Mouse (Mus musculus): ENCODE measurements around the gene Hnf4a. TPM values are rescaled to one million over a fixed set of nuclear protein-coding genes. Genes with fewer than 3 reads are reported as not detected.
A peak's percentile ranks its signal among the peaks of the same experiment; 100 is the strongest.

Hnf4a gene
- polyA plus RNA-seq, 1 experiment from 2014 or later: 34.1 TPM

DNA sequence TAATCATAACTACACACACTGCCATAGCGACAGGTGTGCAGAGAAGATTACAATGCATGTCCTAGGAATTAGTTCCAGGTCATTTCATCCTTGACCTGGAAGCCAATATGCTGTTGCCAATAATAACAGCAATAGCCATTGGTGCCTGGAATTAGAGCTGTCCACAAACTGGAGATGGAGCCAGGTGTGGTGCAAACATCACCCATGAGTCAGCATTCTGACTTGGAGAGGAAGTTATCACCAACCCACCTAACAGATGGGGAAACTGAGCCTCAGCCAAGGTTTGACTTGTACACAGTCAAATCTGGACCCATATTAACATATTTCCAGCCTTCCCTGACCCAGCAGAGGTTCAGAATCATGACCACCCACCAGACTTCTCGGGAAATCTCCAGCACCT is 31.8 kb downstream of the Hnf4a start:
- no peak for ATAC-seq (ENCODE audit: insufficient read depth, low FRiP score)
- 74% methylated on average over 2 of the region's 2 CpGs for WGBS
- Histone ChIP-seq H3K4me1 (ENCODE audit: control insufficient read depth, insufficient read depth, low read length) (peaks cover 8% of the 10 kb centered on the region; the same call in 1 of the 2 replicates), H3K4me2 (ENCODE audit: low read depth, low read length) (no peak overlapping the region), H3K9ac (ENCODE audit: low read length) (no peak overlapping the region), H3K27me3 (ENCODE audit: control insufficient read depth, insufficient read depth, low read length) (no peaks in the 10 kb centered on the region), H3K4me3 (replicated peaks; ENCODE audit: low read length) (no peak overlapping the region), H3K27ac (ENCODE audit: low read length) (no peak overlapping the region), H3K9me3 (replicated peaks; ENCODE audit: control insufficient read depth, low read length) (no peaks in the 10 kb centered on the region), H3K36me3 (ENCODE audit: control insufficient read depth, insufficient read depth, low read length) (no peaks in the 10 kb centered on the region)

- Histone ChIP-seq H3K27ac (ENCODE audit: low read length) (no peak overlapping the region), H3K4me3 (replicated peaks; ENCODE audit: low read length) (no peak overlapping the region), H3K4me2 (ENCODE audit: low read depth, low read length) (no peak overlapping the region), H3K4me1 (ENCODE audit: control insufficient read depth, insufficient read depth, low read length) (peaks cover 8% of the 10 kb centered on the region; the same call in 1 of the 2 replicates), H3K36me3 (ENCODE audit: control insufficient read depth, insufficient read depth, low read length) (no peaks in the 10 kb centered on the region), H3K27me3 (ENCODE audit: control insufficient read depth, insufficient read depth, low read length) (no peaks in the 10 kb centered on the region), H3K9ac (ENCODE audit: low read length) (no peak overlapping the region), H3K9me3 (replicated peaks; ENCODE audit: control insufficient read depth, low read length) (no peaks in the 10 kb centered on the region)
- no peak for ATAC-seq (ENCODE audit: insufficient read depth, low FRiP score)
- WGBS: 47% methylated on average over 13 of the region's 13 CpGs
Measured at GRCm38 (mm10) chr2:163539321-163540040, 32.9 kb downstream of the Hnf4a start.

DNA sequence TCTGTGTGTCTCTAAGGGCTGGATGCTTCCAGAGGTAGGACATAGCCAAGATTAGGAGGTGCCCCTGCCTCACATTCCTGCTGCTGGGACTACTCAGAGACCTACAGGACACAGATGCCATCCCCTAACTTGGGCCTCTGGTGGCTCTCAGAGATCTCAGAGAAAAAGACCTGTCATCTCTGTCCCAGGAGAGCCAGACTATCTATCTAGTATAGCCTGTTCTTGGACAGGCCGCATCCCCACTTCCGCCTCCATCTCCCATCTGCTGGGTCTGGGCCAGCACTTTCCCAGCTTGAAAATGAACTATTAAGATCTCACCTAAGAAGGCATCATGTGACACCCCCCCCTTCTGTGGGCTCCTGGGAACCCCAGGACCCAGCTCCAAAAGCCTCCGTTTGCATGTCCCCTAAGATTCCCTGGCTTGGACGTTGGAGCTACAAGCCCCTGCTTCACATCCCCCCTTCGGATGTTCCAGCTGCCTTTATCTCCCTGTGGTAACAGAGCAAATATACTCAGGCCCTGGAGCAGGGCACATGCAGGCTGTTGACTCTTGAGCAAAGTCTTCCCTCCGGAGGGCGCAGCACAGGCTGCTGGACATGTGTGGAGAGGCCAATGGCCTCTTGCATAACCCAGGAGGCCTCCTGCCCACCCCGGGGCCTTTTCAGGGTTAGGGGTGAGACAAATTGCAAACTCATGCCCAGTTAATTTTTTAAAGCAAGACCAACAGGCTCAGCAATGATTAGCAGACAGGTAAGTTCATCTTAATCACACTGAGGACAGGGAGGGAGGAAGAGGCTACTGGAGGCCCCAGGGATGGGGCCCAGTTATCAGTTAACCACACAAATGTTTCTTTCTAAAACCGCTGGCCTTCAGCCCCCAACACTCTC is 33.9 kb downstream of the Hnf4a start:
- no peaks in the 10 kb centered on the region for H3K36me3 ChIP-seq (ENCODE audit: control insufficient read depth, insufficient read depth, low read length)
- no peaks in the 10 kb centered on the region for H3K9me3 ChIP-seq (replicated peaks; ENCODE audit: control insufficient read depth, low read length)
- no peak overlapping the region for H3K4me3 ChIP-seq (replicated peaks; ENCODE audit: low read length)
- no peaks in the 10 kb centered on the region for H3K27me3 ChIP-seq (ENCODE audit: control insufficient read depth, insufficient read depth, low read length)
- H3K27ac ChIP-seq (ENCODE audit: low read length): no peak overlapping the region
- peak; percentile 56; the same call in 1 of the 2 replicates for ATAC-seq (ENCODE audit: insufficient read depth, low FRiP score)
- no peak overlapping the region for H3K4me2 ChIP-seq (ENCODE audit: low read depth, low read length)
- WGBS: 58% methylated on average over 9 of the region's 9 CpGs
- H3K9ac ChIP-seq (ENCODE audit: low read length): no peak overlapping the region; the same call in 1 of the 2 replicates
- H3K4me1 ChIP-seq (ENCODE audit: control insufficient read depth, insufficient read depth, low read length): 0 out of 2 replicates have a peak, but pooled peaks cover 3% of the 10 kb centered on the region

GRCm38 (mm10) chr2:163541568-163542182 is 35.1 kb downstream of the Hnf4a start:
- no peak overlapping the region for H3K9ac ChIP-seq (ENCODE audit: low read length)
- WGBS: 68% methylated on average over 10 of the region's 10 CpGs
- no peak overlapping the region for H3K4me2 ChIP-seq (ENCODE audit: low read depth, low read length)
- 0 out of 2 replicates have a peak, but pooled peaks cover 2% of the 10 kb centered on the region for H3K4me1 ChIP-seq (ENCODE audit: control insufficient read depth, insufficient read depth, low read length)
- H3K27ac ChIP-seq (ENCODE audit: low read length): no peak overlapping the region
- H3K9me3 ChIP-seq (replicated peaks; ENCODE audit: control insufficient read depth, low read length): no peaks in the 10 kb centered on the region
- H3K4me3 ChIP-seq (replicated peaks; ENCODE audit: low read length): no peak overlapping the region
- ATAC-seq (ENCODE audit: insufficient read depth, low FRiP score): peak; percentile 21; the same call in 1 of the 2 replicates
- H3K36me3 ChIP-seq (ENCODE audit: control insufficient read depth, insufficient read depth, low read length): no peaks in the 10 kb centered on the region
- H3K27me3 ChIP-seq (ENCODE audit: control insufficient read depth, insufficient read depth, low read length): no peaks in the 10 kb centered on the region

DNA sequence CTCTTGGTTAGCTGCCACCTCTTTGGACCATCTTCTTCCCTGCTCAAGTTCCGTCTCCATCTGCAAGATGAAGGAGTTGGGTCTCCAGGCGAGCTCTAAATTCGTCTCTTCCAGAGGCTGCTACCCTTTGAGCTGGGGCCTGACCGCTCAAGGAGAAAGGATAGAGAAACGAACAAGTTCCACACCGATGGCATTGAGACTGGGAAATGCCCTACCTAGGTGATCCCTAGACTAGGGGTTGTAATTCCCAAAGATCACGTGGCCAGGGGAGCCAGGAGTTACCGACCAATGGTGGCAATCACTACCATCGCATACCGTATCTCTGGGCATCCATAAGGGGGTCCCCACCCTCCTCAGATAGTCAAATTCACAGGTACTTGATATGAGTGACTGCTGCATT is 36.1 kb downstream of the Hnf4a start:
- H3K9ac ChIP-seq (ENCODE audit: low read length): no peak overlapping the region
- no peak overlapping the region for H3K27ac ChIP-seq (ENCODE audit: low read length)
- no peak for ATAC-seq (ENCODE audit: insufficient read depth, low FRiP score)
- no peaks in the 10 kb centered on the region for H3K9me3 ChIP-seq (replicated peaks; ENCODE audit: control insufficient read depth, low read length)
- 0 out of 2 replicates have a peak, but pooled peaks cover 2% of the 10 kb centered on the region for H3K4me1 ChIP-seq (ENCODE audit: control insufficient read depth, insufficient read depth, low read length)
- 91% methylated on average over 10 of the region's 10 CpGs for WGBS
- H3K4me3 ChIP-seq (replicated peaks; ENCODE audit: low read length): no peak overlapping the region
- H3K4me2 ChIP-seq (ENCODE audit: low read depth, low read length): no peak overlapping the region
- H3K27me3 ChIP-seq (ENCODE audit: control insufficient read depth, insufficient read depth, low read length): no peaks in the 10 kb centered on the region
- H3K36me3 ChIP-seq (ENCODE audit: control insufficient read depth, insufficient read depth, low read length): no peaks in the 10 kb centered on the region

DNA sequence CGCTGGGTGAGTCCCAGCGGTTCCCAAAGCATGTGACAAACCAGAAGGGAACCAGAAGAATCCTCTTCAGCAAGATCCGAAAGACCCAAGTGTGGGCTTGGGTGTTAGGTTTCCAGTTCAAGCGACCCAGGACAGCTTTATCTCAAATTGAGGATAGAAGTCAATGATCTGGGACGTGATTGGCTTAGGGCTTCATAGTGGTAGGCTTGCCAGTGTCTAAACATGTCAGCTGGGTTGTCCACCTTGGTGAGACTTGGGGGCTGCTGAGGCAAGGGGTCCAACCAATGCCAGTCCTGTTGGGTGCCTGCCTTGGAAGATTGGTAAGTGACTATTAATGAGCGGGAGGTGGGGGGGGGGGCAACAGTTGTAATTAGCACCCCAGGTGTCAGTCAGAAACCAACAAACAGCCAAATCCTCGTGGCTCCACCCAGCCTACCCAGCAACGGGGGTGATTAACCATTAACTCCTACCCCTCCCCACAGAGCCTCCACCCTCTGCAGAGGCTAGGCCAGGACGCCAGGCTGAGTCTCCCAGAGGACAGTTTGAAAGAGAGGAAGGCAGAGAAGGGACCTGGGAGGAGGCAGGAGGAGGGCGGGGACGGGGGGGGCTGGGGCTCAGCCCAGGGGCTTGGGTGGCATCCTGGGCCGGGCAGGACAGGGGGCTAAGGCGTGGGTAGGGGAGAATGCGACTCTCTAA is 40.2 kb downstream of the Hnf4a start:
- Histone ChIP-seq H3K27ac (ENCODE audit: low read length) (no peak overlapping the region), H3K27me3 (ENCODE audit: control insufficient read depth, insufficient read depth, low read length) (no peaks in the 10 kb centered on the region), H3K9ac (ENCODE audit: low read length) (no peak overlapping the region), H3K36me3 (ENCODE audit: control insufficient read depth, insufficient read depth, low read length) (no peaks in the 10 kb centered on the region), H3K4me1 (ENCODE audit: control insufficient read depth, insufficient read depth, low read length) (0 out of 2 replicates have a peak, but pooled peaks cover under 1% of the 10 kb centered on the region), H3K4me3 (replicated peaks; ENCODE audit: low read length) (no peak overlapping the region), H3K4me2 (ENCODE audit: low read depth, low read length) (no peak overlapping the region), H3K9me3 (replicated peaks; ENCODE audit: control insufficient read depth, low read length) (no peaks in the 10 kb centered on the region)
- peak; percentile 85 for ATAC-seq (ENCODE audit: insufficient read depth, low FRiP score)
- 58% methylated on average over 14 of the region's 14 CpGs for WGBS

DNA sequence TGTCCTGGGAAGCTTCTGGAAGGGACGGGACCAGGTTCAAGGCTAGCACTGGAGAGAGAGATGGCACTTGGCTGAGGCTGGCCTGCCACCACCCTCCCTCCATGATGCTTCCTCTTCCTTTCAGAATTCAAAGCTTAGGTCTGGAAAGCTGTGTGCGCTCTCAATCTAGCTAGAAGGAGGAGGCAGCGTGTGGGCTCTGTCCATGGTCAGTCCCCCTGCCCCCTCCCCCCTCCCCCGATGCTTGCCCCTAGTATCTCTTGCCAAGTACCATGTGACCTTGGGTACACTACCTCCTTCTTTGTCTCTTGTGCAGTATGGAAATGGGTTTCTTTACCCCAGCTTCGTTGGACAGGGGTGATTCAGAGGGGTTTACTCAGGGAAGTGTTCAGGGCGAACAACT is 42.2 kb downstream of the Hnf4a start:
- H3K4me1 ChIP-seq (ENCODE audit: control insufficient read depth, insufficient read depth, low read length): 0 out of 2 replicates have a peak, but pooled peaks cover 3% of the 10 kb centered on the region

DNA sequence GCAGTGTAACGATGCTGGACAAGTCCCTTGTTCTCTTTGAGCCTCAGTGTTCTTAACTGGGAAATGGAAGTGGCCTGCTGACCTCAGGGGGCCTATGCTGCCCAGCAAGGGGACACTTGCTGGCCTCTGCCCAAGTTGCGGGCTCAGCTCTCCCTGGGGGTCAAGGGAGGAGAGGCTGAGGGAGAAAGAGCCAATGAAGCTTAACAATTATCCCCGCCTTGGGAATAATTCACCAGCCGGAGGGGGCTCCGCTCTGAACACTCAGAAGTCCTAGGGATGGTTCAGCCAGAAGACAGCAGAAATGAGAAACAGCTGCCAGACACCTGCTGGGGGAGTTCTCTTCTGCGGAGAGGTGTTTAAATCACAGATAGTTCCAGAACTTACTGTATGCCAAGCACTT is 43.2 kb downstream of the Hnf4a start:
- no peaks in the 10 kb centered on the region for H3K27me3 ChIP-seq (ENCODE audit: control insufficient read depth, insufficient read depth, low read length)
- 50% methylated on average over 6 of the region's 6 CpGs for WGBS
- no peak overlapping the region for H3K9ac ChIP-seq (ENCODE audit: low read length)
- 0 out of 2 replicates have a peak, but pooled peaks cover 3% of the 10 kb centered on the region for H3K4me1 ChIP-seq (ENCODE audit: control insufficient read depth, insufficient read depth, low read length)
- ATAC-seq (ENCODE audit: insufficient read depth, low FRiP score): no peak
- no peak overlapping the region for H3K27ac ChIP-seq (ENCODE audit: low read length)
- H3K4me3 ChIP-seq (replicated peaks; ENCODE audit: low read length): no peak overlapping the region
- H3K9me3 ChIP-seq (replicated peaks; ENCODE audit: control insufficient read depth, low read length): no peaks in the 10 kb centered on the region
- H3K36me3 ChIP-seq (ENCODE audit: control insufficient read depth, insufficient read depth, low read length): no peaks in the 10 kb centered on the region
- 0 out of 2 replicates have a peak overlapping the region, but pooled peaks have one; percentile 1 for H3K4me2 ChIP-seq (ENCODE audit: low read depth, low read length)

More for the DNA sequence above, 42.2 kb downstream of the Hnf4a start:
- Histone ChIP-seq H3K9me3 (replicated peaks; ENCODE audit: control insufficient read depth, low read length) (no peaks in the 10 kb centered on the region), H3K36me3 (ENCODE audit: control insufficient read depth, insufficient read depth, low read length) (no peaks in the 10 kb centered on the region), H3K9ac (ENCODE audit: low read length) (no peak overlapping the region), H3K27ac (ENCODE audit: low read length) (no peak overlapping the region), H3K27me3 (ENCODE audit: control insufficient read depth, insufficient read depth, low read length) (no peaks in the 10 kb centered on the region), H3K4me3 (replicated peaks; ENCODE audit: low read length) (no peak overlapping the region), H3K4me2 (ENCODE audit: low read depth, low read length) (no peak overlapping the region)
- 64% methylated on average over 6 of the region's 6 CpGs for WGBS
- ATAC-seq (ENCODE audit: insufficient read depth, low FRiP score): no peak

Data from stomach, embryonic 16.5 days (tissue).